Mouse (Mus musculus) C2C12 (cell line): ENCODE data around the gene Map10.

Experiments used
- CTCF ChIP-seq: IDR thresholded peaks from one replicate; pipeline ENCODE4 v1.5.1; 2011; ENCODE audit not compliant: control insufficient read depth, insufficient read depth, insufficient read length
- FOSL1 ChIP-seq: IDR thresholded peaks from one replicate; pipeline ENCODE4 v1.8.0; 2011; ENCODE audit warnings: mild to moderate bottlenecking, low read length; ENCODE audit not compliant: poor library complexity, insufficient read depth, severe bottlenecking
- USF1 ChIP-seq: IDR thresholded peaks from one replicate; pipeline ENCODE4 v1.6.1; 2011; ENCODE audit warnings: low read depth, mild to moderate bottlenecking, control low read depth, moderate library complexity

GRCm38 (mm10) chr8:125666201-125666600 lies 3.4 kb upstream of the Map10 start:
- no peak for TF ChIP-seq CTCF
- TF ChIP-seq USF1, result no peak
- no peak for TF ChIP-seq FOSL1
